ENCODE assay signal across 18 mouse cellular contexts in the genomic region with DNA sequence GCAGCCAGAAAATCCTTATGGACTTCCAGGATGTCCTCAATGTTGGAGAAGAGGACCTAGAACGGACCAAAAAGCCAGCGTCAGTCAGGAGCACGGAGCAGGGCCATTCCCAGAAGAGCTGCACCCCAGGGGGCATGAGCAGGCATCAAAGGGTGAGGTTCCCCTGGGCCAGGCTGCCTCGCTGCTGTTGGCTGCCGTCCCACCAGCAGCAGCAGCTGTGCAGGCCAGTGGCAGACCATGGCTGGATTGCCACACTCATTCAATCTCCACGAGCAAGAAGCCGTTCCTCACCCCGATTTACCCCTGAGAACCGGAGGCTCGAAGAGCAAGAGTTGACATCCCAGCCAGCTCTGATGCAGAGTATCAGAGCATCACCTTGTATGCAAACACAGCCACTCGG.
"Had no signal": no experiment of that assay in that cellular context is flagged by ENCODE, and none has a peak within 500 bp of the region (broad histone marks: within the 10 kb centered on the region; RNA-seq: fewer than 3 reads in every experiment).

No protein-coding gene starts in this region.

- H3K4me2 ChIP-seq: intestine, embryonic 15.5 days; kidney, embryonic 15.5 days; limb, embryonic 13.5 days; liver, embryonic 13.5 days; neural tube, embryonic 12.5 days had no signal

- H3K9me3 ChIP-seq: intestine, embryonic 15.5 days; kidney, embryonic 15.5 days; limb, embryonic 10.5 days; limb, embryonic 13.5 days; liver, embryonic 13.5 days; neural tube, embryonic 12.5 days had no signal

- H3K4me1 ChIP-seq: limb, embryonic 13.5 days; liver, embryonic 13.5 days; neural tube, embryonic 12.5 days had no signal

- H3K27ac ChIP-seq: intestine, embryonic 15.5 days; kidney, embryonic 15.5 days; limb, embryonic 10.5 days; limb, embryonic 13.5 days; liver, embryonic 13.5 days; neural tube, embryonic 12.5 days had no signal

- H3K4me3 ChIP-seq: intestine, embryonic 15.5 days; kidney, embryonic 15.5 days; limb, embryonic 10.5 days; limb, embryonic 13.5 days; liver, embryonic 13.5 days; neural tube, embryonic 12.5 days had no signal

- H3K36me3 ChIP-seq: intestine, embryonic 15.5 days had no signal

- DNase-seq: kidney, adult 11 months; kidney, adult 8-10 months; kidney, postnatal 10 days; kidney, postnatal 36 days; liver; liver, embryonic 13.5 days; lung, adult 2 months; lung, postnatal 14 days; lung, postnatal 4 days; midbrain, embryonic 14.5 days; thymus, adult 2 months; thymus, postnatal 14 days; thymus, postnatal 4 days had no signal

- H3K9ac ChIP-seq: intestine, embryonic 15.5 days; kidney, embryonic 15.5 days; limb, embryonic 13.5 days; liver, embryonic 13.5 days; neural tube, embryonic 12.5 days had no signal

- H3K27me3 ChIP-seq: intestine, embryonic 15.5 days; kidney, embryonic 15.5 days; limb, embryonic 13.5 days; liver, embryonic 13.5 days; neural tube, embryonic 12.5 days had no signal

- ATAC-seq: intestine, embryonic 15.5 days had no signal
